Mouse (Mus musculus) bone marrow, adult 2 months (tissue): ENCODE data around the gene Phyh.

Experiments
- CTCF ChIP-seq: fragments of 200-500 bp; IDR thresholded peaks from 2 replicates; pipeline ENCODE4 v1.5.1; 2011; ENCODE audit warnings: low read length, control low read depth; ENCODE audit not compliant: control insufficient read depth, insufficient read depth
- POLR2A ChIP-seq: fragments of 200-500 bp; IDR thresholded peaks from 2 replicates; pipeline ENCODE4 v1.6.1; 2011; ENCODE audit warnings: low read depth, mild to moderate bottlenecking, control low read depth, low read length, borderline replicate concordance; ENCODE audit not compliant: control insufficient read depth

DNA sequence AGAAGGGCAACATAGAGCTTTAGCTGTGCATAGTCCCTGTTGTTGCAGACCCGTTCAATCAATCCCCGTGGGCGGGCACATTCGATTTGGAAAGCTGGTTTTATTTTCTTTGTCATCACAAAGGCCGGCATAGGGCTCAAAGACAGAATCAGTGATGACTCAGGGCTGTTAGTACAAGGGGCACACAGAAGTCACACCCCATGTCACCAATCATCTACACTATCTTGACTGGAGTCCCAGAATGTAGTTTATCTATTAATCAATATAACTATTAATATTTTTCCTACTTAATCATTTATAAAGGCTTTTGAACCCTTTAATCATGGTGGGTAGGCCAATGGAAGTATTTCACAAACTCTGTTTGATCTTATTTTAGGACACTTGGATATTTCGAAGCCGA, 19.1 kb downstream of the Phyh start:
- TF ChIP-seq CTCF (no peak), POLR2A (no peak)
